Mouse (Mus musculus): ENCODE data around the gene Macf1.
A peak's percentile ranks its signal among the peaks of the same experiment; 100 is the strongest.
"Not testable (repeated sequence)": the region's sequence is repeated elsewhere in the genome, so short reads cannot be mapped to it uniquely, and the experiment has no call there.

Macf1 gene

DNA sequence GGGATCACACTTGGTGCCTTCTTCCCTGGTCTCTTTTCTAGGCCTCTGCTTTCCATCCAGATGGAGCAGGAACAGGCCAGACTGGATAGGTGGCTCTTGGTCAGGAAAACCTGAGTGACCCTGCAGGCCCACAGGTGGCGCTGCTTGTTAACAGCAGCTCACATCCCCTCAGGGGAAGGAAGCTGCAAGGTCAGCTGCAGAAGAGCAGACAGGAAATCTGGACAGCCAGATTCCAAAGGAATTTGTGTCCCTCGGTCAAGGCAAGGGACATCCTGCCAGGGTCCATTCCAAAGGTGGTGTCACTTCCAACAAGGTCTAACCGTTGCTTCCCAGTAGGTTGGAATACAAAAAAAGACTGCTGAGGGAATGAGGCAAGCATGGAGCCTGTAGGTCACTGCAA lies 50.8 kb downstream of the Macf1 start:
- DNase-seq: peak; percentile 21 to 50

DNA sequence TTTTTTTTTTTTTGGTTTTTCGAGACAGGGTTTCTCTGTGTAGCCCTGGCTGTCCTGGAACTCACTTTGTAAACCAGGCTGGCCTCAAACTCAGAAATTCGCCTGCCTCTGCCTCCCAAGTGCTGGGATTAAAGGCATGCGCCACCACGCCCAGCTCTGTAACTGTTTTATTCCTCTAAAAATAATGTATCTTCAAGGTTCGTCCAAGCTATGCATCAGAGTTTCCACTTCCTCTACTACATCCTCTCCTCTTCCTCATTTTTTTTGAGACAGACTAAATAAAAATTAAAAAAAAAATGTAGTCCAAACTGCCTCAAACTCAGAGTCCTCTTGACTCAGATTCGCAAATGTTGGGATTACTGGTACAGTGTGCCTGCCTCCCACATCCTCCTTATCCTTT lies 52.0 kb downstream of the Macf1 start:
- not testable (repeated sequence) for DNase-seq

GRCm38 (mm10) chr4:123631654-123632053 lies 52.5 kb downstream of the Macf1 start:
- DNase-seq: no peak

- DNase-seq: no peak
Observed at GRCm38 (mm10) chr4:123627683-123628082, 56.5 kb downstream of the Macf1 start.

- DNase-seq: no peak
Observed at GRCm38 (mm10) chr4:123625332-123626072, 58.7 kb downstream of the Macf1 start.

DNA sequence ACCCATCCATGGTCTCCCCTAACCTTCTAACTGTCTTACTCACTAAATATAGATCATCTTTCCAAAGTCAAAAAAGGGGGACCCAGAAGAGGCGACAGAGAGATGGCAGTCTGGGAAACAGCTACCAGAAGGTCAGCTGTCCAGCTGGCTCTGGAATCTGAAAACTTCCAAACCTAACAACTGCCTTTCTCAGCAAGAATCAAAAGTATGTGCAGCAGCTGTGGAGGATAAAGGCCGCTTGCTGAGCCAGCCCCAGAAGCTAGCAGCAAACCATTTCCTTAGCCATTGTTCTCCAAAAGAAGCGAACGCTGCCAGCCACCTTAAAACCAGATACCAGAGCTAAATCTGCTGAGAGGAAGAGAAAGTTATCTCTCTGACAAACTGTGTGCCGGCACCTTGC lies 59.7 kb downstream of the Macf1 start:
- no peak for DNase-seq

GRCm38 (mm10) chr4:123623742-123624151 lies 60.4 kb downstream of the Macf1 start:
- DNase-seq: no peak

DNA sequence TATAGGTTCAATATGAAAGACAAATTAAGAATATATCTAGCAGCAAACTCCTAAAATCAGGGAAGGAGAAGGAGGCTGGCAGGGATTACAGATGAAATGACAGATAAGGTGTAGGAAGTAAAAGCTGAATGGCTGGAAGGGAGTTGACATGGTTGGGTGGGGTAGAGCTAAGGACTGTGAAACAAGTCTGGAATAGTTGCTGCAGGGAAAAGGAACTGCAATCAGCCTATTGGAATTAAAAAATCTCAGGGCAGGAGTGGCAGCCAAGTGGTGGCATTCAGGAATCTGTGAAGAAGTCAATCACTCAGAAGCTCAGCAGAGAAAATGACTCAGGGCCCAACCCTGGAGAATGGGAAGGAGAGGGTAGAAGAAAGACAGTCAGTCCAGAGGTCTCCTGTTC lies 62.4 kb downstream of the Macf1 start:
- no peak for DNase-seq

DNA sequence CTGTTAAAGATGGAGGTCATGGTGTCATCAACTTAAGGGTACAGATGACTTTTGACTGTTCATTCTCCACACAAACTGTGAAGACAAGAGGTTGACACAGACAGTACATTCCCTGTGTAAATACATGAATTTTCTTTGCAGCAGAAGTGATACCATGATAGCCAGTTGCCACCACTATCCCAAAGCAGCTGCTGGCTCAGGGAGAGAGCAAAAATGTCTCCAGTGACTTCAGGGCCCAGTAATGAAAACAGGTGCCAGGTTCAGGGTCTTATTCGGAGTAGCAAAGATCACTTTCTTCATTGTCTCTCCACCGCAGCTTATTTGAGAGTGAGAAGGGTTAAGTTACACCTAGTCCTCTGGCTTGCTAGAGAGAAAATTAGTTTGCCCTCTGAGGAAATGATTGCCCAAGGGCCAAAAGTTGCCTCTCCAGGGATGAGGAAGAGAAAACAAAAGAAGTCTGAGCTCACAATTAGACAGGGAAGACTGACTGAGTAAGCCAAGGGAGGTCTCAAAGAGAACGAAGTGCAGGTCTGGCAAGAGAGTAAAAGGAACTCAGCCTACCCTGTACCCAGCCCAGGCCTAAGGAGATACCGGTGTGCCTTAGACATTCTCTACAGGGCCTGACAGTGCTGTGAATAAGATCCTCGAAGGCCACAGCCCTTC lies 66.3 kb downstream of the Macf1 start:
- no peak for DNase-seq

- no peak for DNase-seq
Observed at GRCm38 (mm10) chr4:123616971-123617370, 67.2 kb downstream of the Macf1 start.

- DNase-seq: no peak
Observed at GRCm38 (mm10) chr4:123616501-123616900, 67.7 kb downstream of the Macf1 start.

- no peak for DNase-seq
Observed at GRCm38 (mm10) chr4:123613309-123613947, 70.7 kb downstream of the Macf1 start.

- DNase-seq: no peak
Observed at GRCm38 (mm10) chr4:123611940-123612339, 72.2 kb downstream of the Macf1 start.

DNA sequence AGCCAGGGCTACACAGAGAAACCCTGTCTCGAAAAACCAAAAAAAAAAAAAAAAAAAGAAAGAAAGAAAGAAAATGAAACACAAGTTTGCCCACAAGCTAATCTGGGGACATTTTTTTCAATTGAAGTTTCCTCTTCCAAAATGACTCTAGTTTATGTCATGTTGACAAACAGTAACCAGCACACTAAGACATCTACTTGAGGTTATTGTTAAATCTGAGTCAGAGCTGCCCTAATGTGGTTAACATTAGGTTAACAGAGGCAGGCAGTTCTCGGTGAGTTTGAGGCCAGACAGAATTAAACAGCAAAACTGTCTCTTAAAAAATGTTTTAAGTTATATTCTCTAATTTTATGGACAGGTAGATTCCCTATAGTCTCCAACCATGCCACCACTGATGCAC lies 72.9 kb downstream of the Macf1 start:
- DNase-seq: no peak

GRCm38 (mm10) chr4:123607174-123607573 lies 77.0 kb downstream of the Macf1 start:
- DNase-seq: peak in 1 of 2 experiments; percentile 21

DNA sequence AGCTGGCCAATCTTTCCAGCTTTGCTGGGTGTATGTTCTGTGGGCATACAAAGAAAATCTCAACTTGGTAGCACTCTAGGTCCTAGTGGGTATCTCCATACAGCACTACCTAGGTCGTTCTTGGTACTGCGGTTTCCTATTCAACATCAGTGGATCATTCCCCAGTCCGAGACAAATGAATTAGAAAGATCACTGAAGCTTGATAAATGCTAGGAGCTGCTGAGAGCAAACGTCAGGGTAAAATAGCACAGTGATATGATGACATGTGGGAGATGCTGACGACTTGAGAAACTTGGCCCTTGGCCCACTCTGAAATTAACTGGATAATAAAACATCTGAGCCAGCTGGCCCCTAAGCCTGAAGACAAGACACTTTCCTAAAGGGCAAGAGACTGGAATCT lies 78.2 kb downstream of the Macf1 start:
- no peak for DNase-seq

DNA sequence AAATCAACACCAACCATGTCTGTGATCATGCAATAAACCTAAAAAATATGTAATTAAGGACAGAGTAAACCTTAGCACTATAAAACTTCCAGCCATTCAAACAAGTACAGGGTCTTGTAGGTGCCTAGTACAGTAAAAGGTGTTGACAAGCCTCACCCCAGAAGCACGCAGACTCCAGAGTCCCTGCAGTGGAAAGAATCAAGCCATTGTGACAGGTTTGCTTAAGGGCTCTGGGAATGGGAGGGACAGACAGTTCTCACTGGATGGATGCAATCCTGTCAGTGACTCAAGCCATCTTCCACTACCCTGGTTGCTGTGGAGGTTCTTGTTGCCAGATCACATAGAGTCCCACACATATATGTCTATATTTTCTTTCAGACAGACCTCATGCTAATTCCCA lies 78.9 kb downstream of the Macf1 start:
- DNase-seq: no peak

- DNase-seq: no peak
Observed at GRCm38 (mm10) chr4:123602700-123603261, 81.4 kb downstream of the Macf1 start.

GRCm38 (mm10) chr4:123601036-123601435 lies 83.1 kb downstream of the Macf1 start:
- no peak for DNase-seq

GRCm38 (mm10) chr4:123598519-123599228 lies 85.5 kb downstream of the Macf1 start:
- DNase-seq: no peak

DNA sequence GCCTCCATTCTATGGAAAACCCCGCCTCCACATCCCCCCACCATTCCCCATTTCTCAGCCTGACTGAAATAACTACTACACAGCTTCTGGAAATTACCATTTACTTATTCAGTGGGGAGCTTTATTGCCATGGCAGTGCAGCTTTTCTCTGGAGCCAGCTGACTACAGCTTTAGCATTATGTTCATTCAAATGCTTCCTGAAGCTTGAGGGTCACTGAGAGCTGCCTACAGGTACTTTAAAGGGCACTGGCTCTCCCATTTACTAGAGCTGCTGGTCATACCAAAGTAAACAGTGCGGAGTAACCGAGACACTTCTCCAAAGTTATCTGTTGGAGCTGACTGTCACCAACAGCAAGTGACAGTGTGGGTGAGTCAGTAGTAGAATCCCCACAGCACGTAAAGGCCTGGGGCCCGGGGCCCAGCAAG lies 89.8 kb downstream of the Macf1 start:
- no peak for DNase-seq

GRCm38 (mm10) chr4:123593664-123594063 lies 90.5 kb downstream of the Macf1 start:
- no peak for DNase-seq

DNA sequence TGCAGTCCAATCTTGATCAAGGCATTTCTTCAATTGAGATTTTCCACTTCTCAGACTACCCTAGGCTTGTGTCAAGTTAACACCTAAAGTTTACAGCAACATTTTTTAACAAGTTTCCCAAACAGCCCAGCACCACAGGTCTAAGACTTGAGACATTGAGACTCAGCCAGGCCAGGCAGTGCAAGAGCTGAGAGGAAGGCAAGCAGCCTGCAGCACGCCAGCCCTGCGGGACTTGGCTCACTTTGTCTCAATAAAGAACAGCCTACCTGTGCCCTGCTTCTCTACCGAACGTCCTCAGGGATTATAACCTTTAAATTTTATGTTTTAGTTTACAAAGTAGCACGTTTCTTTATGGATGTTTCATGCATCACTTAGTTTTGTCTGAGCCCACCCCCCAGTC lies 92.1 kb downstream of the Macf1 start:
- DNase-seq: no peak
